Mouse (Mus musculus): ENCODE data around the gene Kdelr3. TPM values are rescaled to one million over a fixed set of nuclear protein-coding genes. Genes with fewer than 3 reads are reported as not detected.

Gene Kdelr3
- polyA plus RNA-seq, 1 experiment: 74.7 TPM

DNA sequence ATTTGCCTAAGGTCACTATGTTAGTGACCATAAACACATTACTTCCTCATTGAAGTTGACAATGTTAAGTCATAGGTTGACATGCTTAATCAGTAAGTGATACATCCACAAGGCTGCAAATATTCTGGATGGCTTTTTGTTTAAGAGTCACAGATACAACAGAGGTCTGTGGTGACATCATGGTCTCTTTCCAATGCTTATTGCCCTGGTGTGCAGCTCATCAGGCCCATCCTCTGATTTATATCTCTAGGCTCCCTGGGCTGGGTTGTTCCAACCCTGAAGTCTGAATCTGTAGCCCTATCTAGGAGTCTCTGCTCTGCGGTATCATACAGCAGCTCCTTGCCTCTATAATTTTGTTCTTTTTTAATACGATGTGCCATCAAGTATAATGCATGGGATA lies 60.7 kb downstream of the Kdelr3 start:
- Histone ChIP-seq H3K4me3 (no peak overlapping the region), H3ac (ENCODE audit: control insufficient read depth, insufficient read length) (no peak overlapping the region), H3K27me3 (ENCODE audit: control insufficient read depth, insufficient read depth, insufficient read length) (peaks cover 26% of the 10 kb centered on the region), H3K79me2 (ENCODE audit: control insufficient read depth, insufficient read depth) (no peaks in the 10 kb centered on the region), H3K4me2 (ENCODE audit: low read depth) (no peak overlapping the region), H3K36me3 (ENCODE audit: control insufficient read depth, insufficient read depth) (no peaks in the 10 kb centered on the region)
- TF ChIP-seq MYOD1 (IDR thresholded peaks at IDR 0.05; ENCODE audit: control insufficient read depth in 1 of 3, insufficient read length in 2 of 3, low read depth in 2 of 3): no peak
- TF ChIP-seq POLR2A (IDR thresholded peaks at IDR 0.05; ENCODE audit: insufficient read length, low read depth): no peak
- no peak for TF ChIP-seq MAX (IDR thresholded peaks at IDR 0.05; ENCODE audit: low read depth)

Other genes with a start within 250 kb of the Kdelr3 start
- gene Baiap2l2, start 230.9 kb upstream of the Kdelr3 start, polyA plus RNA-seq (2012; fragmentation: generic; extraction: Trizol): 1.7 TPM
- 36.3 TPM for gene Pla2g6, start 188.0 kb upstream of the Kdelr3 start, polyA plus RNA-seq (2012; fragmentation: generic; extraction: Trizol)
- 15.6 TPM for gene Maff, start 169.8 kb upstream of the Kdelr3 start, polyA plus RNA-seq (2012; fragmentation: generic; extraction: Trizol)
- gene Tmem184b, start 112.8 kb upstream of the Kdelr3 start, polyA plus RNA-seq (2012; fragmentation: generic; extraction: Trizol): 110 TPM
- gene Csnk1e, start 60.8 kb upstream of the Kdelr3 start, polyA plus RNA-seq (2012; fragmentation: generic; extraction: Trizol): 116 TPM
- gene Kcnj4, start 11.2 kb upstream of the Kdelr3 start, polyA plus RNA-seq (2012; fragmentation: generic; extraction: Trizol): 0.06 TPM
- 96.2 TPM for gene Ddx17, start 30.3 kb downstream of the Kdelr3 start, polyA plus RNA-seq (2012; fragmentation: generic; extraction: Trizol)
- gene Dmc1, start 88.7 kb downstream of the Kdelr3 start, polyA plus RNA-seq (2012; fragmentation: generic; extraction: Trizol): not detected
- gene Fam227a, start 142.5 kb downstream of the Kdelr3 start, polyA plus RNA-seq (2012; fragmentation: generic; extraction: Trizol): 0.74 TPM
- 41.6 TPM for gene Cby1, start 142.8 kb downstream of the Kdelr3 start, polyA plus RNA-seq (2012; fragmentation: generic; extraction: Trizol)
- gene Tomm22, start 154.4 kb downstream of the Kdelr3 start, polyA plus RNA-seq (2012; fragmentation: generic; extraction: Trizol): 110 TPM
- gene Josd1, start 171.5 kb downstream of the Kdelr3 start, polyA plus RNA-seq (2012; fragmentation: generic; extraction: Trizol): 40.6 TPM
- gene Gtpbp1, start 174.4 kb downstream of the Kdelr3 start, polyA plus RNA-seq (2012; fragmentation: generic; extraction: Trizol): 52.7 TPM
- gene Sun2, start 226.1 kb downstream of the Kdelr3 start, polyA plus RNA-seq (2012; fragmentation: generic; extraction: Trizol): 78.0 TPM

Measured in myocyte (in vitro differentiated cells).